Mouse (Mus musculus) c-Kit-positive CD71-negative TER-119-negative erythroid progenitor cells, embryonic 14.5 days (primary cell): ENCODE measurements around the gene Cuedc2.

Experiments used
- DNase-seq: peaks from one replicate; pipeline ENCODE4 v3.0.0-alpha.2; 2013; ENCODE audit warnings: low read depth

The Cuedc2 gene

DNA sequence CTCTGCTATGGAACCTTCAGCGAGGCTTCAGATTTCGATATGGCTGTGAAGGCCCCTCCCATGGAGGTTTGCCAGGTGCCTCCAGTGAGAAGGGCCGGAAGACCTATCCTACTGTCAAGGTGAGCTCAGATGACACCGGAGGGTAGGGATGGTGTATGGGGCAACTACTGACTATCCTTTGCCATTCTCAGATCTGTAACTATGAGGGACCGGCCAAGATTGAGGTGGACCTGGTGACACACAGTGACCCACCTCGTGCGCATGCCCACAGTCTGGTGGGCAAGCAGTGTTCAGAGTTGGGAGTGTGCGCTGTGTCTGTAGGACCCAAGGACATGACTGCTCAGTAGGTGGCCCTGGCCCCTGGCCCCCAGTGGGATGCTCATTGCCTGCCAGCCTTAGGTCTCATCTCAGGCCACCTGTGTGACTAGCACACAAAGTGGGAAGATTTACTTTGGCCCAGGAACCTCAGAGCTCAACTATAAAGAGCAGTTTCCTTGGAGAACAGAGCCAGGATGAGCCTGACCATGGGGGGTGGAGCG, 31.7 kb downstream of the Cuedc2 start:
- no peak for DNase-seq

DNA sequence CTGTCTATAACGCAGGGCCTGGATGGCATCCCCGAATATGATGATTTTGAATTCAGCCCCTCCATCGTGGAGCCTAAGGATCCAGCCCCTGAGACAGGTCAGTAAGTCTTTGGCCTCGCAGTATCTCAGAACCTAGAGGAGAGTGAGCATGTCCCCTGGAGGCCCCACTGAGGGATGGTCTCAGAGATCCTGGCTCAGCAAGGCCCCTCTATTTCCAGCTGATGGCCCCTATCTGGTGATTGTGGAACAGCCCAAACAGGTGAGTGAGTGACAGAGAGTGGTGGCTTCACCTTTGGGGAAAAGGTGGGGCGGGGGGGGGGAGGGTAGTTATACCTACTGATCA, 32.3 kb downstream of the Cuedc2 start:
- no peak for DNase-seq

DNA sequence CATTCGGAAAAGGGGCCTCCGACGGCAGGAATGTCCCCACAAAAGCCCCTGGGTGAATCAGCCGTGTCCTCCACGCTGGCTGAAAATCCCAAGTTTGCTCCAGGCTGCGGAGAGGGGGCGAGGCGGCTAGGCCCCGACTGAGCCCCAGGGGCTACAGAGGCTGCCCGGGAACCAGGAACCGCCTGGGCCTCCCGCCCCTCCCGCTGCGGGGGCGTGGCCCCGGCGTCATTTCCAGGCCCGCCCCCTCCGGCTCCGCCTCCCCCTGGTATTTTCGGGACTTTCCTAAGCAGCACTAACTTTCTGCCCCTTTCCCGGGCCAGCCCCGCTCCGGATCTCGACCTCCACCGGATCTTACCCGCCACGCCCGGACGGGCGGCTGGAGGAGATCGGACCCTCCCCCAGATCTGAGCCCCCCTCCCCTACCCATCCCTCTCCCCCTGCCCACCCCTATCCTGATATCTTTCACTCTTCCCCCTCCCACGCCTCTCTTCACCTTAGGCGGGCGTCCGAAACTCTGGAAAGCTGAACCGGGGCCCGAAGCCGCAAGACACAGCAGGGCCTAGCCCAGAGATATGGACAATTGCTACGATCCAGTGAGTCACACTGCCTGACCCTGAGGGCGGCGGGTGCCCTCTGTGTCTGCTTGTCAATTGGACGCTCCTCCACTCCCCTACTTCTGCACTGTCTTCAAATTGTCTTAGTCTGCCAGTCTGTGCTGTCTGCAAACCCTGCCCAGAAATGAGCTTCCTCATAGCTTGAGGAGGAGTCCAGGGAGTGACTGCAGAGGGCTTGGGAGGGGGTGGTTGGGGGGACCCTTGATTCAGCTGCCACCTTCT, 32.9 kb downstream of the Cuedc2 start:
- DNase-seq = peak; percentile 87

DNA sequence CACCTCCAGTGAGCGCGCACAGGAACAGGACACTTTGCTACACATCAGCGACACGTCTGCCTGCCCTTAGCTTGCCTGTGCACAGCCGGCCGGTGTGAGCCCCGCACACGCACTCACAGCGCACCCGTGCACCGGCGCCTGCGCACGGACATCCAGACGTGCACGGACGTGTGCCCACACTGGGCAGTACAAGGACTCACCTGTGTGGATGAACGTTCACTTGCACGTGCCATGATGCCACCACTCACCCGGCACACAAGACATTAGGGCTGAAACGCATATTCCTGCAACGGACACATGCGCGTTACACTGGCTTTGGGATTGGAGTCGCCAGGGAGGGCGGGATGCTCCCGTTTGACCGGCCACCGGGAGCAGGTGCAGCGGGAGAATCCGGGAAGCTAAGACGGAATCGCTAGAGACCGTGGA, 33.6 kb downstream of the Cuedc2 start:
- no peak for DNase-seq

DNA sequence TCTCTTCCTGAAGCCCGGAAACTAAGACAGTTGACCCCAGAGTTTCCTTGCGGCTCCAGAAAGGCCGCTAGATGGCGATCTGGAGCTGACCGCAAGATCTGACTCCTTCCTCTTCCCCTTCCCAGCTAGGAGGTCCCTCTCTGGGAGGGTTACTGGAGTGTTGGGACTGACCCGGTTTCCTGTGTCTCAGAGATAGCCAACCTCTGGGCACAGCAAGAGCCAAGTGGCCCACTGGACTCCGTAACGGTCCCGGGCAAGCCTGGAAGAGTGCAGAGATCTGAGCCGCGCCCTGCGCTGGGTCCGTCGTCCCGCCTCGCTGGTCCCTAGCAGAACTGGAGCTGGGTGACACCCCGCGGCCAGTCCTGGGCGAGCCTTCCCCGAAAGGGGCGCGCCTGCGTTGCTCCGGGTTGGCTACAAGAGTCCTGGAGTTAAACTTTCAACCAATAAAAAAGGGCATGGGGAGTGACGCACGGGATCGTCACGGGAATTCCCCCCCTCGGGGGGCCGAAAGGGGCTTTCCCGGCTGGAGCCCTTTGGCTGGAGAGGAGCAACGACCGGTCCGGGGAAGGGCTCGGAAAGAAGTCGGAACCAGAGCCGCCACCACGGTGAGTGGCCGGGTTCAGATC, 34.2 kb downstream of the Cuedc2 start, which contains the start of gene Nfkb2:
TSS of gene Nfkb2 (plus strand) at position 105 of the 626 bp plus-strand sequence.
- peak; percentile 86 for DNase-seq

DNA sequence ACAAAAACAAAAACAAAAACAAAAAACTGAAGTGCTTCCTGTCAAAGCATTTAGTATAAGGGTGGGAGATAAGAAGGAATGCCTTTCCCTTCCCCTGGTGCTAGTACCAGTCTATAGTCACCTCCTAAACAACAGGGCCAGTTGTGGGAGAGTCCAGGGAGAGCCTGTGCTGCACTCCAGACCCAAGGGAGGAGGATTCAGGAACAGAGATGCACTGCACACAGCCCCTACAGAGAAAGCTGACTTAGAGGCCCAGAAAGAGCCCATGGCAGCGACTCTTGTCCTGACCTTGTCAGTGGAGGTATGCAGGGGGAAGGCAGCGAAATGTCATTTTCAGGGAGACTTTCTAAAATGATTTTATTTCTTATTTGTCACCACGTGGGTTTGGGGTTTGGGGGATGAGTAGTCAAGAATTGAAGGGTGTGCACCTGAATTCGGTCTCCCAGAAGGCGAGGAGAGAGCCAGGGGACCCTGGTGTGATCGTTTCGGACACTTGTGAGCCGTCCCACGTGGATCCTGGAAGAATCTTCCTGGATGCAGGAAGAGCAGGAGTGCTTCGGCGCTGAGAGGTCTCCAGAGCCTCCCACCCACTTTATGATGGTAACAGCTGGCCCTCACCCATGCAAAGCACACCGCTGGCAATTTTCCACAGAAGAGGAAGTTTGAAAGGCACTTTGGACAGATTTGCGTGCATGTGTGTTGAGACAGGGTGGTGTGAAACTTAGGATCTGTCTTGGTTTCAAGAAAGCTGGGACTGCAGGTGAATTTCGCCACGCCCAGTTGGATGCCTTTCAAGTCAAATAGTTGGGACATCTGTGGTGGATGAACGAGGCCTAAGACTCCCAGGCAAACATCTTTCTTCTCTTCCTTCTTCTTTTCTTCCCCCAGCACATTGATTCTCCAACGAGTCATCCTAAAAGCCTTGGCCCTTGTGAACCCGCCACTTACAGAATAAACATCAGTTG, 35.0 kb downstream of the Cuedc2 start:
- DNase-seq = no peak

DNA sequence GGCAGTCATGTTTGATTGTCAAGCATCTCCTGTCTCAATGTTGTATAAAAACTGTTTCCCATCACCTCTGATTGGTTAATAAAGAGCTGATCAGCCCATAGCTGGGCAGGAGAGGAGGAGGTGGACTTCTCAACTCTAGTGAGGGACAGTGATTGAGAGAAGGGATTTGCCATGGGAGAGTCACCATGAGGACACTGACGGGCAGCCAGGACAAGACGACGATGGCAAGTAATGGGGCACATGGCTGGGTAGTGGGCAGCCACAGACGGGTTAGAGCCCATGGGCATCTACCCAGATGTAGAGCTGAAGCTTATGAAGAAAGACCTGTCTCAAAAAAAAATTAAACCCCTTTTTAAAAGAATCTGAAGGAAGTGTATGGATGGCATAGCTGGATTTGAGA, 36.0 kb downstream of the Cuedc2 start:
- no peak for DNase-seq

DNA sequence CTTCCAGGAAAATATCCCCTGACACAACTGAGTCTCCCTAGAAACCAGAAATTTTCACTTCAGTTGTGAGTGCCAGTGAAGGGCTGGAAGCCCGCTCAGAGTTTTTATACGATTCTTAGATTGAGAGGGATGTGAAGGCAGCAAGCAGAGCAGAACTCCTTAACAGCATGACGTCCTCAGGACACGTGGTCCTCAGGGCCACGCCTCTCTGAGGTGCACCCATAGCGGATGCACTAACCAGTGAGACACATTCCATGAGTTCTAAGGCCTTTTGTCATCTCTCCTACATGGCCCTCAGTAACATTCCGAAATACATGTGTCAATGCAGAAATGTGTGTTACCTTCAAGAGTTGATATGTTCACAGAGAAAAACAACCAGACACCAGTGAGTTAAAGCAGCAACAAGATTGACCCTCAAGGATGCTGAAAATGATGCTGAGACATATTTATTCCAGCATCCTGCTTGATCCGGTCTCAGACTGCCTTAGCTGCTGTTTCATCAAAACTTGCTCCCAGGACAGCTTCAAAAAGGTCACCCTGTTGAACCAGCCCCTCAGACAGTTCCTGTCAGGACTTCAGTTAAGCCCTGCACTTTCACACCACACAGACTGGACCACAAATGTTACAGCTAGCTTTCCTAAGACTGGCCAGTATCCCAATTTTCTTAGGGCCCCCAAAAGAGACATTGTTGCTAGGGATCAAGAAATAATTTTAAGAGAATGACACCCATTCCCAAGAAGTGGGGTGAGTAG, 38.0 kb downstream of the Cuedc2 start:
- DNase-seq = no peak

DNA sequence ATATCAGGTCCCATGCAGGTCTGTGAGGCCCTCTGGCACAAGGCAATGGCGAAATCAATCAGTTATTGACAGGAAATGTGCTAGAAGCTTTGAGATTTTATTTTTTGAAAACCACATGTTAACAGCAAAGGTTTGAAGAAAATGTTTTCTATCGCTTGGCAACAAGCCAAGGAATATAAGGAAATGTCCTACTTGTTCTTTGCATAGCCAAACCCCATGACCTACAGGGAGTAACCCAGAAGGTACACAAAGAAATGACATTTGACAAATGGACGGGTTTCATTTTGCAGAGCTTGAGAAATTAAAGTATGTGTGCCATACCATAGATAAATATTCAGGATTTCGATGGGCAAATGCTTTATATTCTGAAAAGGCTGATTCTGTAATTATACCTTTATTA, 41.6 kb downstream of the Cuedc2 start:
- DNase-seq = no peak

DNA sequence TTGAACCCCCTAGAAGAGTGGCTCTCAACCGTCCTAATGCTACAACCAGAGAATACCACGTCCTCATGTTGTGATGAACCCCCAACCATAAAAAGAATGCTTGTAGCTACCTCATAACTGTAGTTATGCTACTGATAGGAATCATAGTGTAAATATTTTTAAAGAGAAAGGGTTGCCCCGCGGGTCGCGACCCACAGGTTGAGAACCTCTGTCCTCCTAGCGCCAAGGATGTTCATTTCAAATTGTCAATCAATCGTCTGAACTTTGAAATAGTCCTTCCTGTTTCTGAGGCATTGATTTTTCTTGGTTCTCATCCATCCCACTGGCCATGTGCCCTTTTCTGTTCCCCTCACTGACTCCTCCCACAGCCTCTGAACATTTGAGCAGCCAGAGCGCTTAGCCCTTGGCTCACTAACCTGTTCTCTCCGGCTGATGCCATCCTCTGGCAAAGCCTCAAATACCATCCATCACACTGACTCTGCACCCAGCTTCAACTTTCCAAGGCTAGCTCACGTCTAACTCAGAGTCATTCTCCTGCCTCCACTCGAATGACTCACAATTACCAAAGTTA, 47.9 kb downstream of the Cuedc2 start:
- no peak for DNase-seq

DNA sequence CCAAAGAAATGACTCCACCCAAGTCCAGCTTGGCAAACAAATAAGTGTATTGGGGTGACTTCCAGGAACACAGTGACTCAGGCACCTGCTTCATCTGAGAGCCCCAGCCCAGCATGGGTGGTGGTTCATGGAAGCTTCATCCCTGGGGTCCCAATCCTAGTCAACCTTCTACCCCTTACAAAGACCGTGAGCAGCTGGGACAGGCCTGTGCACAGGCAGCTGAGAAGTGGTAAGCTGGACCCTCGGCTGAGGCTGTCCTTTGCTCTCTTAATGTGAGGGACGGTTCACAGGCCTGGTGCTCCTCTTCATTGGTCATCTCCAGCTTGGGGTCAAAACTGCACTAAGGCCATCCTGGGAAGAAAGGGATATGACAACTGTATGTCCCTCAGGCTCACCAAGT, 50.9 kb downstream of the Cuedc2 start:
- no peak for DNase-seq

DNA sequence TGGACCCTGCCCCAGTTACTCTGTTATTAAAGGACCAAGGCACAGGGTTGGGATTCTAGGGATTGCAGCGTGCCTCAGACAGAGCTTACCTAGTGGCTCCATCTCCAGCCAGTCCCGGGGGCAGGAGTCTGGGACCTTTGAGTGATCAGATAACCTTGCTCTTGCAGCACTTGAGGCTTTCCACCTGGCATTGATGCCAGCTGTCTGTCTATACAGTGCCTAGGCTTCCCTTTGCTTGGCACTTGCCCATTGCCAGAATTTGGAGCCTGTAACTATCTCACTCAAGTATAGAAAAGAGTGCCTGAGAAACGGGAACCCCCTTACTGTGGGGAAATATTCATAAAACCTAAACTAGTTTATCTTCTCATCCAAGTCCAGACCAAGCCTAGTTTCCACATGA, 51.6 kb downstream of the Cuedc2 start:
- no peak for DNase-seq

DNA sequence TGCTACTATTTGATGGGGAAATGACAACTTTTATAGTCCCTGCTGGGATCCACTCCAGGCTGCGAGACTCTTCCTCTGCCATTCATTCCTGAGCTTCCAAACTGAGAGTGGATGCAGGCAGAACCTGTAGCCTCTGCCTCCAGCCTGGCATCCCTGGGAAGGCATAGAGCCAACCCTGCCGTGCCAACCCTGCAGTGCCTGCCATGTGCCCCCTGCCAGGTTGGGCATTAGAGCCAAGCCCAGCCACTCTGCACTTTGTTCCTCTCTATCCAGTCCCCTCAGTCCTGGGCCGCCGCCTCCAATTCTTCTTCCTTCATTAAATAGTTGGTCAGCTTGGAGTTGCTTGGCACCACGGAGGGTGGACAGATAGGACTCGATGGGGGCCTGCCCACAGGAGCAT, 52.5 kb downstream of the Cuedc2 start:
- DNase-seq = no peak

DNA sequence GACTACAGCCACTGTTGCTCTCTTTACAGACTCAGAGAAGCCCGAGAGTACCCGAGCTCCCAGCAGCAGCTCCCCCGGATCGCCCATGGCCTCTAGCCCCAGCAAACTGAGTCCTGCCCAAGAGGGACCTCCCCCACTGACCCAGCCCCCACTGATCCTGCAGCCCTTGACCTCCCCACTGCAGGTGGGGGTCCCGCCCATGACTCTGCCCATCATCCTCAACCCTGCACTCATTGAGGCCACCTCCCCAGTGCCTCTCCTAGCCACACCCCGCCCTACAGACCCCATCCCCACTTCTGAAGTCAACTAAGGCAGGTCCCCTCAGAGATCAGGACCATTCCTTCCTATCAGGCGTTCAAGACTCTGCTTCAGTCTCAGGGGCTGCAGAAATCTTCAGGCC, 52.9 kb downstream of the Cuedc2 start:
- DNase-seq = no peak

DNA sequence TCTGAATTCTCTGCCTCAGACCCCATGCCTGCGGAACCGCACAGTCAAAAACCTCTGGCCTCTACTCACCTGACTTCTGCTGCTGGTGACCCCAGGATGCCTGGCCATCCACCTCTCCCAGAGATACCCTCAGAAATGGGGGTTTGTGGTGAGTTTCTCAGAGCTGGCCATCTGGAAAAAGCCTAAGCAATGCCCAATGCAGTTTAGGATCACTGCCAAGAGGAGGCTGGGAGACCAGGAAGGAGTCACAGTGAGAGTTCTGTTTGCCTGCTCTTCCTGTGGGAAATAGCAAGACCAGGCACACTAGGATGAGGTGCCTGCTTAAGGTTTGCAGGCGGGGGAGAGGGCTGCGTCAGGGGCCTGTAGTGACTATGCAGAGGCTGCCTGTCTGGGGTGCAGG, 53.8 kb downstream of the Cuedc2 start:
- DNase-seq = no peak

DNA sequence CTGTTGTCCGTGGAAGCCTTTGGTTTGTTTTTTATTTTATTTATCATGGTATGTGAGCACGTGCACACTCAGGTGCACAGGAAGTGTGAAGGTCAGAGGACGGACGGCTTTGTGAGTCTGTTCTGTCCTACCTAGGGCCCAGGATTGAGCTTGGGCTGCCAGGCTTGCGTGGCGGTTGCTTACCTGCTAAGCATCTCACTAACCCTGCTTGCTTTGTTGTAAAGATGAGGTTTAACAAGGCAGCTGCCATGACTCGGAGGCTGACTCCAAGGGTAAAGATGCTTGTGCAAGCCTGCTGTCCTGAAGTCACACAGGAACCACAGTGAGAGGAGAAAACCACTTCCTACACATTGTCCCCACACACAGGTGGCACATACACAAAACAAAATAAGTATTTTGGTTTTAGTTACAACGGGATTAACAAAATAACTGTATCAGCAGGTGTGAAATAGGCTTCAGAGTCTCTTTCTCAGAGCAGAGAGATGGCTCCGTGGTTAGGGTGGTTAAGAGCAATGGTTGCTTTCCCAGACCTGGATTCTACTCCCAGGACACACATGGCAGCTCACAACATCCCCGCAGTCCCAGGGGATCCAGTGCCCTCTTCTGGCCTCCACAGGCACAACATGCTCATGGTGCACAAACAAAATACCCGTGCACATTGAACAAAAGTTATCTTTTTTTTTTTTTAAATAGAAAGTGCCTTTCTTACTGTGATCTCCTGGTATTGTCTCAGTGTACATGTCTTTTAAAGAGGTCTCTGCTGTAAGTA, 56.2 kb downstream of the Cuedc2 start:
- DNase-seq = no peak
